Mouse (Mus musculus): ENCODE measurements around the gene Psme3. TPM values are rescaled to one million over a fixed set of nuclear protein-coding genes. Genes with fewer than 3 reads are reported as not detected.
A peak's percentile ranks its signal among the peaks of the same experiment; 100 is the strongest.

Gene Psme3
- 90.6 and 116 TPM in 2 replicates for total RNA-seq (2015)
- total RNA-seq (2017): 62.1 and 91.5 TPM in 2 replicates

GRCm38 (mm10) chr11:101315665-101316500 is at the start of gene Psme3:
Gene Psme3, plus strand, starts transcription at chr11:101316213.
- peak; percentile 92 for ATAC-seq (ENCODE audit: poor library complexity, severe bottlenecking)

GRCm38 (mm10) chr11:101269577-101270116 is 46.4 kb upstream of the Psme3 start:
- no peak for ATAC-seq (ENCODE audit: poor library complexity, severe bottlenecking)

- no peak for ATAC-seq (ENCODE audit: poor library complexity, severe bottlenecking)
Observed at GRCm38 (mm10) chr11:101272446-101272845, 43.6 kb upstream of the Psme3 start.

- no peak for ATAC-seq (ENCODE audit: poor library complexity, severe bottlenecking)
Observed at GRCm38 (mm10) chr11:101275309-101275708, 40.7 kb upstream of the Psme3 start.

DNA sequence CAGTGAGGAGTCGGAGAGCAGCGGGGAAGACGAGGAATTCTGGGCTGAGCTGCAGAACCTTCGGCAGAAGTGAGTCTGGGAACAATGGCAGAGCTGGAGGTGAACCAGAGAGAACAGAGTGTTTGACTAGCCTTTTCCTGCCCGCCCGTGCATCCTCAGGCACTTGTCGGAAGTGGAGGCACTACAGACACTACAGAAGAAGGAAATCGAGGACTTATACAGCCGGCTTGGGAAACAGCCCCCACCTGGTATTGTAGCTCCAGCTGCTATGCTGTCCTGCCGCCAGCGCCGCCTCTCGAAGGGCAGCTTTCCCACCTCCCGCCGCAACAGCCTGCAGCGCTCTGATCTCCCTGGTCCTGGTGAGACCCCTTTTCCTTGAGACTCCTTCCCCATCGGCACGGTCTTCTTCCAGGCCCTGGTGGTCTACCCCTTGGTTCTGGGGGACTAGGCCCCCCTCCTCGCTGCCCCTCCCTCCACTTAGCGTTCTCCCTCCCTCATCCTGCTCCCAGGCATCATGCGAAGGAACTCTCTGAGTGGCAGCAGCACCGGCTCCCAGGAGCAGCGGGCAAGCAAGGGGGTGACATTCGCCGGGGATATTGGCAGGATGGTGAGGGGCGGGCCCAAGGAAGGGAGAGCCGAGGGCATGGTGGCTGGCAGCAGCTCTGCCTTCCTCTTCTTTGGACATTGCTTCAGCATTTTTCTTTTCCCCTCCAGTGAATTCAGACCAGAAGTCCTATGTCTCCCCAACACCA is 39.5 kb upstream of the Psme3 start:
- ATAC-seq (ENCODE audit: poor library complexity, severe bottlenecking): no peak

DNA sequence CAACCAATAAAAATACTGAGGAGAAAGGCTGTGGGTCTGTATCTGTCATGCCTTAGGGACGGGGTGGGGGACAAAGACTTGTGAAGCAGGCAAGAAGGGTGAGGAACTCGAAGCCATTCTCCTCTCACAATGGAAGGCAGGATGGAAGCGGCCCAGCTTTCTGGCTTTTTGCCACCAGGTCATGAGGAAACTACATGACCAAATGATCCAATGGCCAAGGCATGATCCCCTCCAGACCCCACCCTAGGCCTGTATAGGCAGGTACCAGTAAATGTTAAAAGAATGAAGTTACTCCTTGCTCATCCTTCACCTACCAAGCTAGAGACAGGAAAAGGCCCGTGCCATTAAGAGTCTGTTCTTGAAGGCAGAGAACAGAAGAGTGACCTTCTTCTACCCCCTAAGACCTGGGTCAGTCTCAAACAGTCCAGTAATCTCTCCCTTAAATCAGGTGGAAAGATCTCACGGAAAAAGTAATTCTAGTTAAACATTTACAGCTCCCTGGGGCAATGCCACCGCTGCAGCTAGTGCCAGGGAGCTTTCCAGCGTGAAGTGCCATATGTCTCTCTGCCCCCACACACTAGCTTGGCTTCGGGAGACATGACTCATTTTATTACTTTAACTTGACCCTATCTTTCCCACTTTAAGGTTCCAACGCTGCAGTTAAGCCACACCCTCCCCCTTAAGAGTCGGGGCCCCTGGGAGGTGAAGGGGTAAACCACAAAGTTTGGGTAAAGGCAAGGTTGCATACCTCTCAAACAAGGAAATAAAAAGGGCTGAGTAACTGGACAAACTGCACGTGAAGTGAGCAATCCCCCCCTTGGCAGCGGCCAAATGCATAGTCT is 38.4 kb upstream of the Psme3 start:
- no peak for ATAC-seq (ENCODE audit: poor library complexity, severe bottlenecking)

- ATAC-seq (ENCODE audit: poor library complexity, severe bottlenecking): peak; percentile 97
Observed at GRCm38 (mm10) chr11:101278223-101279192, 37.5 kb upstream of the Psme3 start, which contains the start of the genes Cntd1 and Coa3. Gene Cntd1, plus strand, starts transcription at chr11:101279012. Gene Coa3, minus strand, starts transcription at chr11:101279114.

DNA sequence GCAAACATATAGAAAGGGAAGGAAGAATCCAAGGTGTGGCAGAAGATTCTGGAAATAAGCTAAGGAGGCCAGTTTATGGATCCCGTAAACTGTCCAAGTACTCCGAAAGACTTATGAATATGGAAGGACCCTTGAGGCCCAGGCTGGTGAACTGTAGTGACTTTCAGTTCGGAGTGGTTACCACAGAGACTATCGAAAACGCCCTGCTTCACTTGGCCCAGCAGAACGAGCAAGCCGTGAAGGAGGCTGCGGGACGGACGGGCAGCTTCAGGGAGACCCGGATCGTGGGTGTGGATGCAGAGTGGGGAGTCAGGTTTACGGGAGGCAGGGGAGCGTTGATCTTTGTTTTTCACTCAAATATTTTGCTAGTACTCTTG is 36.8 kb upstream of the Psme3 start:
- no peak for ATAC-seq (ENCODE audit: poor library complexity, severe bottlenecking)

GRCm38 (mm10) chr11:101280837-101281236 is 35.2 kb upstream of the Psme3 start:
- no peak for ATAC-seq (ENCODE audit: poor library complexity, severe bottlenecking)

- ATAC-seq (ENCODE audit: poor library complexity, severe bottlenecking): no peak
Observed at GRCm38 (mm10) chr11:101282896-101283295, 33.1 kb upstream of the Psme3 start.

DNA sequence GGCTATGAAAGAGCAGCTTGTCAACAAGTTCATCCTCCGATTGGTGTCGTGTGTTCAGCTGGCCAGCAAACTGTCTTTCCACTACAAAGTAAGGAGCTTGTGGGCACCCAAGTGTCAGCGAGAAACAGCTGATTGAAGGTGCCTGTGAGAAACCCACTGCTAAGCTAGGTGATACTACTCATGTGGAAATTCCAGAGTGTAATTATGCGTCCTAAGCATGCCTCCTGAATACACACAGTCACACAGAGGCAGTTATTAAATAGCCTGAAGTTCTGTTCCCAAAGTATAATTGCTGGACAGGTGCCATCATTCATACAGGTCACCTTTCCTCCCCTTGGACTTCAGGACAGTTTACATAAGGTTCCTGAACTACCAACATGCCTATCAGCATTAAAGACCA is 32.2 kb upstream of the Psme3 start:
- ATAC-seq (ENCODE audit: poor library complexity, severe bottlenecking): no peak

DNA sequence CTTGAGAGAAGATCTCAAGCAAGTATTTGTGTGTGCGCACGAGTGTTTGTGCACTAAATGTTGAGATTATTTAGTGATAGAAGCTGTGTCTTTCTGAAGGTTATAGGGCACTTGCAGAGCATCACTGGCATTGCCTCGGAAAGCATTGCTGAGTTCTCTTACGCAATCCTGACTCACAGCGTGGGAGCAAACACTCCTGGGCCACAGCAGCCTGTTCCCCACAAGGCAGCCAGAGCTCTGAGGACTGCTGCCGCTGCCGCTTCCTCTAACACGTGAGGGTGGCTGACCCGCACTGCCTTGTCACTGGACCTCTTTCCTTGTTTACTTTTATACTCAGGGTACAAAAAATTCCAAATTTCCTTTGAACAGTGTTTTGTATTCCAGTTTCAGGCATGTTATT is 28.7 kb upstream of the Psme3 start:
- peak; percentile 73 for ATAC-seq (ENCODE audit: poor library complexity, severe bottlenecking)

DNA sequence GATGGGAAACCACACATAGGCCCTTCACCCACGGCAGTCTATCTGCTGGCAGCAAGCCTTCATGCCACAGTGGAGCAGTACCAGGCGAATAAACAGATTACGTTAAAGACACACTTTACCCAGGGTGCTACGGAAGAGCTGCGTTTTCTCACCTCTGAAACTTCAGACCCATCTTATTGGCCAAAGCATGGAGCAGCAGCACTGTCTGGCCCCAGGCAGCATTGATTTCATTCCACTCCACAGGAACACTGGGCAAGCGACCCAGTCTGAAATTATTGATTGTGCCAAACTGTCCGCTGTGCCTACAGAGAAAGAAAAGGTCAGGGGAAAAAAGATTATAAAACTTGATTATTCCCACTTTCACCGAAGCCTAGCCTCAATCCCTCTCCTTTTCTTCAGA is 24.8 kb upstream of the Psme3 start:
- ATAC-seq (ENCODE audit: poor library complexity, severe bottlenecking): no peak

DNA sequence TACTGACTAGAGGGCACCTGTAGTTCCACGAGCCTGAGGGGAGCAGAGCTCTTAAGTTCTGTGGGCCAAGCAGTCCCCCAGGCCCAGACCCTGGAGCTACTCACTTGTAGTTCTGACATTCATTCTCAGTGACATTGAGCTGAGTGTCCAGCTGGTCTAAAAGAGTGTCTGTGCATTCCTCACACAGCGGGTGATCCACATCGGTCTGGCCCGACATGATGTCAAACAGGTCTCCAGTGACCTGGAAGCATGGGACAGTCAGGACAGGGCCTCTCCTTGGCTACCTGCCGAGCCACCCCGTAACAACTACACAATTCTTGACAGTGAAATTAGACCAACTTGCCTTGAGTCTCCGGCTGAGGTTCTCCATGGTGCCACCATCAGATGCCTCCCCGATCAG is 20.8 kb upstream of the Psme3 start:
- no peak for ATAC-seq (ENCODE audit: poor library complexity, severe bottlenecking)

- no peak for ATAC-seq (ENCODE audit: poor library complexity, severe bottlenecking)
Observed at GRCm38 (mm10) chr11:101300881-101301280, 15.1 kb upstream of the Psme3 start.

DNA sequence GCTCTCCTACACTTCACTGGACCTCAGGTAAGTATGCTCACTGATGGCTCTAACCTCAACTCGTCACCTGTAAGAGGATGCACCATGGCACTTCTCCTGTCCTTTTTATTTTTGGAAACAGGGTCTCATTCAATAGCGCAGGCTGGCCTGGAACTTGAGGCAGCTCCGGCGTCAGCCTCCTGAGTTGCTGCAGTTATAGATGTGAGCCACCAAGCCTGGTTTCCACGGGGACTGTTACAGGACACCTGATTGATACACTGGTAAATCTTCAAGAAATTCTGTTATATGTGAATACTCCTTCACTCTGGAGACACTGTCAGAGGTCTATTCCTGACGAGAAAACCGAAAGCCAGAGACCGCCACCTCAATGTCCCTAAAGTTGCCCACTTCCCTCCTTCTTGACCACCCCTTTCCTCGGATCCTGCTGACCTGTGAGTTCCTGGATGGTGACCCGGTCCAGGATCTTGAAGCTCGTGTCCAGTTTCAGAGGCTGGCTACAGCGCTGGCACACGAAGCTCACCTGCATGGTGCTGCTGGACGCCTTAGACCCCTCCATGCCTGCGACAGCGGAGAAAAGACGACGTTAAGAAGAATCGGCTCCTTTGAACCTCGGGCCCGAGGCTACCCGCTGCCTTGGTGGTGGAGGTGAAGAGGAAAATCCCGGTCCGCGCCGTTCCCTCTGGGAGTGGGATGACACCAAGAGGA is 14.6 kb upstream of the Psme3 start:
- ATAC-seq (ENCODE audit: poor library complexity, severe bottlenecking): peak; percentile 19

DNA sequence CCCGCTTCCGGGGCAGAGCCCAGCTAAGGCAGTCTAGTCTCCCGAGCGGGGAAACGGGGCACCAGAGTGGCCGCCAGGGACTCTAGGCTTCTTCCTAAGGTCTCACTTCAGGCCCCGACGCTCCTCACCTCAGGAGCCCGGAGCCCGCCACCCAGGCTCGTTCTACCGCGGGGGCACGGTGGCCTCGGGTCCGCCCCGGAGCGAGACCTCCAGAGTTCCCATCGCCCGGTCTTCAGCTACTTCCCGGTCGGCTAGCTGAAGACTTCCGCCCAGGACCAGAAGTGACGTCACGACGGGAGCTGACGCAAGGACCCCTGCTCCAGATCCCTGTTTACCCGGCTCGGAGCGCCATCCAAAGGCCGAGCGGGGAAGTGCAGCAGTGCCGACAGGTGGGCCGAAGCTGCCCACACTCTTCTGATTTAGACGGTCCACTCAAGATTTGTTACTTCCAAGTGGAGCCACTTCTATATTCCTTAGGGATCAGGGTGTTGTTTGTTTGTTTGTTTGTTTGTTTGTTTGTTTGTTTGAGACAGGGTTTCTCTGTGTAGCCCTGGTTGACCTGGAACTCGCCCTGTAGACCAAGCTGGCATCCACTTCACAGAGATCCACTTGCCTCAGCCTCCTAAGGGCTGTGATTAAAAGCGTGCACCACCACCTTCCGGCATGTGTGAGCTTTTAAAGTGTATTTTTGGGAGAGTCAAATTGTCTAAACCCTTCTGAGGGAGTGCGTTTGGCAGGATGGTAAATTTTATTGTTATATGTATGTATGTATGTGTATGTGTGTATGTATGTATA is 13.8 kb upstream of the Psme3 start, which contains the start of gene Becn1:
TSS of gene Becn1 (minus strand) at position 283 of the 795 bp plus-strand sequence.
- ATAC-seq (ENCODE audit: poor library complexity, severe bottlenecking): peak; percentile 98

- no peak for ATAC-seq (ENCODE audit: poor library complexity, severe bottlenecking)
Observed at GRCm38 (mm10) chr11:101307744-101308143, 8.3 kb upstream of the Psme3 start.
